Mouse (Mus musculus) hindbrain, embryonic 14.5 days (tissue): ENCODE data around the gene Ap3m1. TPM values are rescaled to one million over a fixed set of nuclear protein-coding genes. Genes with fewer than 3 reads are reported as not detected.

Experiments used
- ATAC-seq: fragments of 200-750 bp; cut with Nextera tagmentation; 2 replicates; pipeline ENCODE4 v1.8.0; 2017; ENCODE audit warnings: moderate number of reproducible peaks, mild to moderate bottlenecking, moderate TSS enrichment, moderate library complexity; ENCODE audit not compliant: low FRiP score
- DNase-seq: peaks from one replicate; pipeline ENCODE4 v3.0.0-alpha.2; 2015; ENCODE audit warnings: low spot score
- H3K27ac ChIP-seq: fragments of 300-500 bp; sonication (generic); 2 replicates; pipeline ENCODE4 v1.5.1; 2014; ENCODE audit warnings: mild to moderate bottlenecking, moderate library complexity
- H3K27me3 ChIP-seq: fragments of 300-500 bp; sonication (generic); 2 replicates; pipeline ENCODE4 v1.6.1; 2014; ENCODE audit warnings: mild to moderate bottlenecking, low read length, mixed read lengths; ENCODE audit not compliant: control insufficient read depth, insufficient read depth
- H3K36me3 ChIP-seq: fragments of 300-500 bp; sonication (generic); replicated peaks from 2 replicates; pipeline ENCODE4 v1.6.1; 2014; ENCODE audit not compliant: control insufficient read depth, insufficient read depth
- H3K4me1 ChIP-seq: fragments of 300-500 bp; sonication (generic); replicated peaks from 2 replicates; pipeline ENCODE4 v1.6.1; 2014; ENCODE audit warnings: antibody characterized with exemption, low read length, mixed read lengths; ENCODE audit not compliant: control insufficient read depth, insufficient read depth
- H3K4me2 ChIP-seq: fragments of 300-500 bp; sonication (generic); replicated peaks from 2 replicates; pipeline ENCODE4 v1.6.1; 2014; ENCODE audit warnings: mild to moderate bottlenecking, moderate library complexity
- H3K4me3 ChIP-seq: fragments of 300-500 bp; sonication (generic); replicated peaks from 2 replicates; pipeline ENCODE4 v1.5.1; 2014; ENCODE audit warnings: mild to moderate bottlenecking, low read length
- H3K9ac ChIP-seq: fragments of 300-500 bp; sonication (generic); 2 replicates; pipeline ENCODE4 v1.6.1; 2014
- H3K9me3 ChIP-seq: fragments of 300-500 bp; sonication (generic); 2 replicates; pipeline ENCODE4 v1.6.1; 2016; ENCODE audit warnings: low read length; ENCODE audit not compliant: control insufficient read depth
- WGBS: fragments of 180-500 bp; shearing (Covaris S2); extraction: QIAGEN DNeasy Blood & Tissue Kit; methylation state at CpG from one replicate; pipeline ENCODE4 v1.1.7; 2014; 5-methylcytosine and 5-hydroxymethylcytosine counted together
- polyA plus RNA-seq: library from polyadenylated mRNA; unstranded; fragments of >200 nt; fragmentation: Nextera tagmentation; extraction: Ambion mirVana; gene quantifications from 2 replicates; pipeline ENCODE4 v1.2.1, GENCODE M21; 2014

Ap3m1 gene
- polyA plus RNA-seq, 1 experiment from 2014 or later = 94.5 TPM

DNA sequence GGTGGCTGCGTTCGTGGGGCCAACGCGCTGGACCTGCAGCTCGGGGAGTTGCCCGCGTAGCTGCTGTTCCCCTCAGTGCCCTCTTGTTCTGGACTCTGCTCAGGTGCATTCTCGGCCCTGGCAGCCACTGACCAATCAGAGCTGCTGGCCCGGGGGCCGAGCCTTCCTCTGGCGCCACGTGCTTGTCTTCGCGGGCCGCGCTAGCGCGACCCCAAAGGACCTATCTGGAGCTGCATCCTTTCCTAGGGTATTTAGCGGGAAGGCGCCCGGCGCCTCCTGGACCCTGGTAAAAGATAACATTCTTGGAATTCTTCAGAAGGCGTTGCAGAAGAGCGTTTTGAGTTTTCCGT, 448 bp upstream of the Ap3m1 start:
- H3K27ac ChIP-seq = peak overlapping the region; percentile 93
- H3K4me1 ChIP-seq = peaks cover 12% of the 10 kb centered on the region
- peak overlapping the region; percentile 81 for H3K4me3 ChIP-seq
- DNase-seq = no peak
- H3K4me2 ChIP-seq = peak overlapping the region; percentile 95
- H3K36me3 ChIP-seq = no peaks in the 10 kb centered on the region
- H3K9me3 ChIP-seq = no peaks in the 10 kb centered on the region
- H3K9ac ChIP-seq = peak overlapping the region; percentile 77
- under 1% methylated on average over 25 of the region's 25 CpGs for WGBS
- ATAC-seq = peak; percentile 76
- no peaks in the 10 kb centered on the region for H3K27me3 ChIP-seq

DNA sequence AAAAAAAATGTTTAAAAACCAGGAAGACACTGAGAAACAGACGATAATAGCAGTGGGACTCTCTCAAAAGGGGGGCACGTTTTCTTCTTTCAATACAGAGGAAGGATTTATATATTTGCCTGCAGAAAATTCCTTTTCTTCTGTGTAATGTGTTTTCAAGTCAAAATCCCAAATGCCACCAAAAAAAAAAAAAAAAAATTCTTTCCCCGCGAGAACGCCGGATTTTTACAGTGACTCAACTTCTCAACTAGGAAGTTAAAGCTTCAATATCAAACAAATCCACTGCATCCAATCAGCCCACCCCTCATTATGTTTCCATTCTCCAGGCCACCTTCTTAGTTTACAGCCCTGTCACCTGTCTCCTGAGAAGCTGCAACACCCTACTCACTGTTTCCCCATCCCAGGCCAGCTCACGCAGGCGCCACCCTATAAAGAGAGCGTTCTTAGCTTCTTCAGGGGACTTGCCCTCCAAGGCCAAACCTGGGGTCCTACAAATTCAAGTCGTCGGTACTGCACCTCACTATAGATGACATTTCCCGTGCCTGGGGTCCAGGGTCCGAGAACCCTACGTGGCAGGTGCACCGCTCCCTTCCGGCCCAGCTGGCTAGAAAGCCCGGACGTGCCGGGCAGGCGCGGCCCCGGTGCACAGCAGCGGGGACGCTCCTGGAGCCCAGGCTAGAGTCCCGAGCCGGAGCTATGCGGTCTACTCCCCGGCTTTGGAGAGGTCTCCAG, 762 bp downstream of the Ap3m1 start:
- Histone ChIP-seq H3K27me3 (no peaks in the 10 kb centered on the region), H3K9me3 (no peaks in the 10 kb centered on the region), H3K4me3 (peak overlapping the region; percentile 81), H3K27ac (peak overlapping the region; percentile 93), H3K4me1 (peaks cover 12% of the 10 kb centered on the region), H3K9ac (peak overlapping the region; percentile 77), H3K36me3 (no peaks in the 10 kb centered on the region), H3K4me2 (peak overlapping the region; percentile 95)
- DNase-seq = peak; percentile 33
- ATAC-seq = no peak; the same call in 1 of the 2 replicates
- 11% methylated on average over 28 of the region's 28 CpGs for WGBS

- H3K36me3 ChIP-seq = no peaks in the 10 kb centered on the region
- no peaks in the 10 kb centered on the region for H3K27me3 ChIP-seq
- no peak overlapping the region for H3K27ac ChIP-seq
- ATAC-seq (no peak), DNase-seq (no peak)
- 0 out of 2 replicates have a peak overlapping the region, but pooled peaks have one; percentile 81 for H3K4me3 ChIP-seq
- H3K9me3 ChIP-seq = no peaks in the 10 kb centered on the region
- H3K4me1 ChIP-seq = peaks cover 12% of the 10 kb centered on the region
- H3K4me2 ChIP-seq = peak overlapping the region; percentile 95
- 79% methylated on average over 3 of the region's 3 CpGs for WGBS
- no peak overlapping the region; the same call in 1 of the 2 replicates for H3K9ac ChIP-seq
Observed at GRCm38 (mm10) chr14:21050734-21051133, 1.6 kb downstream of the Ap3m1 start.

DNA sequence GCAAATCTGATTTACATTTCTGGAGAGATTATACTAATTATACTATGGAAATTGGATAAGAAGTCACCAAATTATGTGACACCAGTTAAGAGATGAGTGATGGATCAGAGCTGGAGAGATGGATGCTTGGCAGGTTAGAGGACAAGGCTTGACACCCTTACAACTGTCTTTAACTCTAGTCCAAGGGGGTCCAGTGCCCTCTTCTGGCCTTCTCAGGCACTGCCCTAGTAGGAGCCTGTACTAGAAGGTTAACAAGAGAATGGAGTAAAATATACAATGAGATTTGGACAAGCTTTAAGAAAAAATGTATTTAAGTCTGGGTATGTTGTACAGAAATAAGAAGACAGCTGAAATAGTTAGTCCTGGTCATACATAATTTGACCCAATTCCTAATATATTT, 3.4 kb downstream of the Ap3m1 start:
- H3K36me3 ChIP-seq = peaks cover 5% of the 10 kb centered on the region
- no peak overlapping the region for H3K27ac ChIP-seq
- H3K9ac ChIP-seq = no peak overlapping the region
- no peaks in the 10 kb centered on the region for H3K9me3 ChIP-seq
- H3K27me3 ChIP-seq = no peaks in the 10 kb centered on the region
- H3K4me1 ChIP-seq = peaks cover 12% of the 10 kb centered on the region
- H3K4me2 ChIP-seq = no peak overlapping the region
- ATAC-seq = no peak
- DNase-seq = no peak
- no peak overlapping the region for H3K4me3 ChIP-seq

DNA sequence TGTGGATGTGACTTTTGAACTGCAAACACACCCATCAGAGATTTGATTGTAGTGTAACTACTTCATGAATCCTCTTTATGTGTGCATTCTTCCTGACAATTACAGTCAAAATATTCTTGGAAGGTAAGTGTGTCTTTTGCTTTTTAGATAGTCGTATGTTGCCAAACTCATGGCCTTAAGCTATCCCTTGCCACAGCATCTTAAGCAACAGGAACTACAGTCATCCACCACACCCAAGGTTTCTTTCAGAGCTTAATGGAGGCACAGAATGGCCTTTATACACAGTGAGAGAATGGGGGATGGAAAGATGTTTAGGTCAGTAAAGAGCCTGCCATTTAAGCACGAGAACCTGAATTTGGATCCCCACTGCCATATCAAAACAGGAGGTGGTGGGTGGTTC, 4.5 kb downstream of the Ap3m1 start:
- no peak for ATAC-seq
- no peak for DNase-seq
- H3K4me1 ChIP-seq = peaks cover 9% of the 10 kb centered on the region
- H3K9me3 ChIP-seq = no peaks in the 10 kb centered on the region
- no peak overlapping the region for H3K4me3 ChIP-seq
- H3K36me3 ChIP-seq = peaks cover 10% of the 10 kb centered on the region
- H3K9ac ChIP-seq = no peak overlapping the region
- no peak overlapping the region for H3K27ac ChIP-seq
- H3K4me2 ChIP-seq = no peak overlapping the region
- 91% methylated on average over 2 of the region's 2 CpGs for WGBS
- H3K27me3 ChIP-seq = no peaks in the 10 kb centered on the region

- no peak overlapping the region for H3K9ac ChIP-seq
Observed at GRCm38 (mm10) chr14:21039623-21040022, 12.7 kb downstream of the Ap3m1 start.

DNA sequence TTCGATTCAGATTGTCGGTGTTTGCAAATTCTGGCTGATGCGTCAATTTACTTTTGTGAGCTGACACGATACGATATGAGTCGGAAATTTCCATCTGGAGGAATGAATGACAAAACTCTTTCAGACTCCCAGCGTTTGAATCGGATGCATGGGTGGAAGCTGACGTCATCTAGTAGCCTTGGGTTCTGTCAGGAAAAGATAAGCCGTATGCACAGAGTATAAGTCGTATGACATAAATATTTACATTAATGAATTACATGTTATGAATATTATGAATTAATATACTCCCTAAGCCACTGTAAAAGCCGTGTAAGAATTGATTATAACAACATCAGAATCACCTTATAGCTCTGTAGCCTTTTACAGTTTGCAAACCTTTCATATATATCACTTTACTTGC, 13.2 kb downstream of the Ap3m1 start:
- peaks cover 73% of the 10 kb centered on the region for H3K36me3 ChIP-seq
- H3K4me3 ChIP-seq = no peak overlapping the region
- no peak for ATAC-seq
- no peaks in the 10 kb centered on the region for H3K27me3 ChIP-seq
- H3K9me3 ChIP-seq = no peaks in the 10 kb centered on the region
- H3K9ac ChIP-seq = no peak overlapping the region
- no peak overlapping the region for H3K27ac ChIP-seq
- H3K4me1 ChIP-seq = no peaks in the 10 kb centered on the region
- H3K4me2 ChIP-seq = no peak overlapping the region
- no peak for DNase-seq
- 95% methylated on average over 12 of the region's 12 CpGs for WGBS

More at GRCm38 (mm10) chr14:21039623-21040022, 12.7 kb downstream of the Ap3m1 start:
- Histone ChIP-seq H3K4me1 (no peaks in the 10 kb centered on the region), H3K27me3 (no peaks in the 10 kb centered on the region), H3K27ac (no peak overlapping the region), H3K4me2 (no peak overlapping the region), H3K36me3 (peaks cover 71% of the 10 kb centered on the region), H3K9me3 (no peaks in the 10 kb centered on the region), H3K4me3 (no peak overlapping the region)
- 92% methylated on average over 4 of the region's 4 CpGs for WGBS
- DNase-seq (no peak), ATAC-seq (no peak)

DNA sequence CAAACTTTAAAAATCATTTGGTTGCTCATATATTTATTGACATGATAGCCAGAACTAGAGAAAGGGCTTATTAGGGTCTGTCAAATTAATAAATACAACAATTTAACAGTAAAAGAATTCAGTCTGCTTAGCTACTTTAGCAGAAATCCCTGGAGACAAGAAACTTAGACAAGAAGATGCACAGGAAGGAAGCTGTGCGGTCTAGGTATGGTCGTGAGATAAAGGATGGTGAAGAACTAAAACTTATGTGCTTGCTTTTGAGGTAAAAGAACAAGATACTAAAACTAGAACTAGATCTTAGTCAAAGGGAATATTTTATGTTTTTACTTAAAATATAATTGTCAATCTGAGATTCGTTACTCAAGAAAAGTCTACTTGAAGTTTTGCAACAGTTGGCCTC, 17.5 kb downstream of the Ap3m1 start:
- DNase-seq (no peak), ATAC-seq (no peak)
- no peak overlapping the region for H3K4me2 ChIP-seq
- WGBS = 95% methylated on average over 3 of the region's 3 CpGs
- no peak overlapping the region for H3K9ac ChIP-seq
- H3K27me3 ChIP-seq = no peaks in the 10 kb centered on the region
- peaks cover 81% of the 10 kb centered on the region for H3K36me3 ChIP-seq
- no peak overlapping the region for H3K27ac ChIP-seq
- no peak overlapping the region for H3K4me3 ChIP-seq
- no peaks in the 10 kb centered on the region for H3K4me1 ChIP-seq
- no peaks in the 10 kb centered on the region for H3K9me3 ChIP-seq

GRCm38 (mm10) chr14:21034271-21034670, 18.0 kb downstream of the Ap3m1 start:
- WGBS = 93% methylated on average over 4 of the region's 4 CpGs
- no peaks in the 10 kb centered on the region for H3K9me3 ChIP-seq
- no peaks in the 10 kb centered on the region for H3K27me3 ChIP-seq
- DNase-seq = no peak
- H3K4me1 ChIP-seq = no peaks in the 10 kb centered on the region
- H3K4me3 ChIP-seq = no peak overlapping the region
- H3K27ac ChIP-seq = no peak overlapping the region
- ATAC-seq = no peak
- no peak overlapping the region for H3K9ac ChIP-seq
- H3K36me3 ChIP-seq = peaks cover 81% of the 10 kb centered on the region
- no peak overlapping the region for H3K4me2 ChIP-seq
